Mouse (Mus musculus) limb, embryonic 15.5 days (tissue): ENCODE results near the gene Bag5. TPM values are rescaled to one million over a fixed set of nuclear protein-coding genes. Genes with fewer than 3 reads are reported as not detected.
"Not testable (repeated sequence)": the region's sequence is repeated elsewhere in the genome, so short reads cannot be mapped to it uniquely, and the experiment has no call there.

Experiments
- ATAC-seq: fragments of 200-750 bp; cut with Nextera tagmentation; 2 replicates; pipeline ENCODE4 v1.8.0; 2017; ENCODE audit warnings: low read depth, moderate TSS enrichment; ENCODE audit not compliant: insufficient number of reproducible peaks, low FRiP score, low TSS enrichment
- H3K27ac ChIP-seq: fragments of 300-500 bp; sonication (generic); 2 replicates; pipeline ENCODE4 v1.5.1; 2015; ENCODE audit warnings: moderate library complexity, mild to moderate bottlenecking, inconsistent platforms
- H3K27me3 ChIP-seq: fragments of 300-500 bp; sonication (generic); 2 replicates; pipeline ENCODE4 v1.6.1; 2015; ENCODE audit warnings: inconsistent platforms
- H3K36me3 ChIP-seq: fragments of 300-500 bp; sonication (generic); 2 replicates; pipeline ENCODE4 v1.6.1; 2015; ENCODE audit warnings: inconsistent platforms
- H3K4me1 ChIP-seq: fragments of 300-500 bp; sonication (generic); 2 replicates; pipeline ENCODE4 v1.6.1; 2015; ENCODE audit warnings: inconsistent platforms
- H3K4me2 ChIP-seq: fragments of 300-500 bp; sonication (generic); 2 replicates; pipeline ENCODE4 v1.6.1; 2015; ENCODE audit warnings: mild to moderate bottlenecking, inconsistent platforms
- H3K4me3 ChIP-seq: fragments of 300-500 bp; sonication (generic); 2 replicates; pipeline ENCODE4 v1.5.1; 2015; ENCODE audit warnings: mild to moderate bottlenecking, inconsistent platforms
- H3K9ac ChIP-seq: fragments of 300-500 bp; sonication (generic); 2 replicates; pipeline ENCODE4 v1.6.1; 2015; ENCODE audit warnings: inconsistent platforms
- H3K9me3 ChIP-seq: fragments of 300-500 bp; sonication (generic); 2 replicates; pipeline ENCODE4 v1.6.1; 2016; ENCODE audit warnings: inconsistent platforms
- WGBS: fragments of 180-500 bp; shearing (Covaris S2); methylation state at CpG from one replicate; pipeline ENCODE4 v1.1.7; 2015; 5-methylcytosine and 5-hydroxymethylcytosine counted together
- polyA plus RNA-seq: library from polyadenylated mRNA; unstranded; fragments of >200 nt; fragmentation: Nextera tagmentation; extraction: Ambion mirVana; gene quantifications from 2 replicates; pipeline ENCODE4 v1.2.1, GENCODE M21; 2015

Gene Bag5
- polyA plus RNA-seq, 1 experiment from 2014 or later, result 69.4 TPM

DNA sequence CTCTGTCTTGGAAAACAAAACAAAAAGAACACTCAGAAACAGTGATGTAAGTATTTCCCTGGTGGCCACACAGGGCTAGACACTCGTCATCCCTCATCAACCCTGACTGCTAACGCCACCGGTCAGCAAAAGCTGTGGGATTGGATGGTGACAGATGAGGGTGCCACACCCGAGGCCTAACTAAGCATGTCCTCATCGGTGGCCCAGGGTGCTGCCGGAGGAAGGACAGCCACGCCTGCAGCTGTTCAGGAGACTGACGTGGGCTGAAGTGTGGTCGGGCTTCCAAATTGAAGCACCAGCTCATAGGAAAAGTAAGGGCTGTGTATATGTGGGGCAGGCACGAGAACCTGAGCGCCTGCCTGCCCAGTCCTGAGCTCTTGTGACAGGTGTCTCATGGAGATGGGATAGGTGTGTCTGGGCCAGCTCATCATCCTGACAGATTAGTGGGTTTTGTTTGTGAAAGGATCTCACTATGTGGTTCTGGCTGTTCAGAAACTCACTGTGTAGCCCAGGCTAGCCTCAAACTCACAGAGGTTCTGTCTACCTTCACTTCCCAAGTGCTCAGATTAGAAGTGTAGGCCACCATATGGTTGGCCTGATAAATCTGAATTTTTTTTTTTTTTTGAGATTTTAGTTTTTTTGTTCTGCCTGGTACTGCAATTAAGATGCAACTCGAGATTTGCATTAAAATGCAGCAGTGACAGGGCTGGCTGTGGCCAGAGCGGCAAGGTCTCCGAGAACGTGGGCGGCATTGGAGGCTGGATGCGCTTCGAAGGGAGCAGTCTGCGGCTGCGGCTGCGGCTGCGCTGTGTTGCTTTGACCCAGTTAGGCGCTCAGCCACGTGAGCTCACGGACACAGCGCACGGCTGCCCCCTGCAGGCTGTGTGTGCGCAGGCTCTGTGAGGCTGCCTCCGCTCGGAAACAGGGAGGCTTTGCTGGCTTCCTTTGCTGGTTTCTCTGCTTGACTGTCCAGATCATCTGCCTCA, 19.1 kb upstream of the Bag5 start:
- Histone ChIP-seq H3K9me3 (no peaks in the 10 kb centered on the region), H3K4me3 (0 out of 2 replicates have a peak overlapping the region, but pooled peaks have one; percentile 4), H3K36me3 (peaks cover 31% of the 10 kb centered on the region), H3K27ac (0 out of 2 replicates have a peak overlapping the region, but pooled peaks have one; percentile 27), H3K27me3 (no peaks in the 10 kb centered on the region), H3K4me2 (peak overlapping the region; percentile 46), H3K9ac (no peak overlapping the region), H3K4me1 (peaks cover 13% of the 10 kb centered on the region)
- ATAC-seq, result peak; percentile 88
- WGBS, result 30% methylated on average over 30 of the region's 30 CpGs

DNA sequence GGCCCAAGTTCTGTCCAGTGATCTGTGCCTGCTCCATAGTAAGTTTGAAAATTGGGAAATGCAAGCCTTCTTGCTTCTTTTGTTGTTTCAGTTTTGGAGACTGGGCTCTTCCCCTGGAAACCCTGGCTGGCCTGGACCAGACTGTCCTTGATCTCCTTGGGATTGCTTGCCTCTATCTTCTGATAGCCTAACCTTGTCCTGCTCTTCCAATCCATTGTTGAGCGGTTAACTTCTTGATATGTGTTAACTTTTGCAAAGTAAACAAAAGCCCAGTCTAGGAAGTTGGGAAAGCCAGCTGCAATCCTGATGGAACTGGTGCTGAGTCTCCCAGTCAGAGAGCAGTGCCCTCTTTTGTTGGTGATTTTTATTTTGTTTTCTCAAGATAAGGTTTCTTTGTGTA, 14.9 kb upstream of the Bag5 start:
- Histone ChIP-seq H3K4me1 (peaks cover 16% of the 10 kb centered on the region), H3K27ac (no peak overlapping the region), H3K36me3 (peaks cover 58% of the 10 kb centered on the region), H3K27me3 (no peaks in the 10 kb centered on the region), H3K9ac (no peak overlapping the region), H3K9me3 (no peaks in the 10 kb centered on the region), H3K4me2 (no peak overlapping the region), H3K4me3 (no peak overlapping the region)
- ATAC-seq, result no peak
- WGBS, result 91% methylated on average over 1 of the region's 1 CpGs

GRCm38 (mm10) chr12:111726122-111726463, 13.0 kb upstream of the Bag5 start:
- H3K4me1 ChIP-seq, result peaks cover 3% of the 10 kb centered on the region; the same call in 1 of the 2 replicates
- no peaks in the 10 kb centered on the region for H3K9me3 ChIP-seq
- H3K27me3 ChIP-seq, result no peaks in the 10 kb centered on the region
- H3K4me3 ChIP-seq, result no peak overlapping the region
- ATAC-seq, result no peak
- no peak overlapping the region for H3K9ac ChIP-seq
- peaks cover 52% of the 10 kb centered on the region for H3K36me3 ChIP-seq
- 0 out of 2 replicates have a peak overlapping the region, but pooled peaks have one; percentile 60 for H3K27ac ChIP-seq
- no peak overlapping the region for H3K4me2 ChIP-seq
- 68% methylated on average over 4 of the region's 4 CpGs for WGBS

DNA sequence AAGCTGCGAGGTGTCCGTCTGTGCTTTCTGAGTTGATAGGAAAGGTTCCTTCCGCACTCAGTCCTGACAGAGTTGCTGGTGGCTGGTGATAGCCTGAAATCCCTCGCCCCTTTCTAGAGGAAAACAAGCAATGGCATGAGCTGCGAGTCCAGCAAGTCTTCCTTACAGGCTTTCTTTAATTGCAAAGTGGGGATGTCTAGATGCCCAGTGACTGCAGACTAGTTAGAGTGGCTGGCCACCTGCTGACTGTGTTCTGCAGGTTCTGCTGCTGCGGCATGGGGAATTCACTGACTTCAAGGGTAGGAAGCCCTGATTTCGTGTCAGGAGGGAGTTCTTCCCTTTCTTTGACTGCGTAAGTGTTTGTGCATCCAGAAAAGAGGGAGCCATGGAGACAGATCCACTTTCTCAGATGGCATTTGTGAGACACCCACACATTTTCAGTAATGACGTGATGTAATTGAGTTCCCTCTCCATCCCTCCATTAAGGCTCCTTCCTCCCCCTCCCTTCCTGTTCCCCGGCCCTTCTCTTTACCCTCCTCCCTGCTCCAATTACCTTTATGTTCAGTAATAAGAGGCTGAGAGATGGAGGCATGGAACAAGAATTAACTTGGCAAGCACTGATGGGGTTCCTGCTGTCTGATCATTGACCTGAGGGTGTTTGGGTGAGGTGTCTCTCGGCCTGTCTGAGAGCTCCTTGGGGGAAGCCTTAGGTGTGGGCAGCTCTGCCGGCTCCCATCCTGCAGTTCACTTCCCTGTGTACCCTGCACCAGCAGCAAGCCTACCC, 12.5 kb upstream of the Bag5 start:
- H3K27ac ChIP-seq, result peak overlapping the region; percentile 60
- no peak overlapping the region for H3K9ac ChIP-seq
- H3K4me3 ChIP-seq, result no peak overlapping the region
- no peak overlapping the region for H3K4me2 ChIP-seq
- ATAC-seq, result no peak
- peaks cover 52% of the 10 kb centered on the region for H3K36me3 ChIP-seq
- H3K27me3 ChIP-seq, result no peaks in the 10 kb centered on the region
- peaks cover 3% of the 10 kb centered on the region; the same call in 1 of the 2 replicates for H3K4me1 ChIP-seq
- H3K9me3 ChIP-seq, result no peaks in the 10 kb centered on the region
- WGBS, result 63% methylated on average over 12 of the region's 12 CpGs

DNA sequence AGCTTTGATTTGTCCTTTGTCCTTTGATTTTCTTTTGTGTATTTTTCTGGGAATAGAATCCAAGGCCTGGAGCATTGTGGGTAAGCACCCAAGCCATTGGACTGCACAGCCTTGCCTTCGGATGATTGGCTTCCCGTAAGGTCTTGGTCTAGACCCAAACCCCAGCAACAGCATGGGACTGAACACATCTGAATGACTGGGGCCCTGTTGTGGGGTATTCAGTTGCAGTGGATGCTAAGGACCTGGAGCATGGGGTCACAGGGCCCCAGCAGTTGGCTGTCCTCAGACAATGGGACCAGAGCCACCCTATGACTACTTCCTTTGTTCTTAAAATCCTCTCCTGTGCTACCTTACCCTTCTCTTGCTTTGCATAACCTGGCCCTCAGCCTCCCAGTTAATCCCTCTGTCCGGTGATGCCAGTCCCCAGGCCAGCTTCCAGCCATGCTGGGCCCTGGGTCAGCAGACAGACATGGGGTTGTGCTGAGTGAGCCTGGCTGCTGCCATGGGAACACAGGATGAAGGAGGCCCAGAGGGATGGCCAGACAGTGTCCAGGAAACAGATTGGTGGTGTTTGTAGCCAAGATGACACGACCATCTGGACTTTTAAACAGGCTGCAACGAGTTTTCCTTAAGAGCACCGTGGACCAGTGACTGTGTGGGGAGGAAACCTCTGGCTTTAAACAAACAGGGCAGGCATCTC, 11.7 kb upstream of the Bag5 start:
- H3K9ac ChIP-seq, result no peak overlapping the region
- no peak overlapping the region for H3K4me3 ChIP-seq
- no peak overlapping the region for H3K4me2 ChIP-seq
- H3K27ac ChIP-seq, result peak overlapping the region; percentile 60
- 69% methylated on average over 6 of the region's 6 CpGs for WGBS
- H3K9me3 ChIP-seq, result no peaks in the 10 kb centered on the region
- H3K4me1 ChIP-seq, result peaks cover 3% of the 10 kb centered on the region; the same call in 1 of the 2 replicates
- peaks cover 55% of the 10 kb centered on the region for H3K36me3 ChIP-seq
- H3K27me3 ChIP-seq, result no peaks in the 10 kb centered on the region
- peak; percentile 53; the same call in 1 of the 2 replicates for ATAC-seq

DNA sequence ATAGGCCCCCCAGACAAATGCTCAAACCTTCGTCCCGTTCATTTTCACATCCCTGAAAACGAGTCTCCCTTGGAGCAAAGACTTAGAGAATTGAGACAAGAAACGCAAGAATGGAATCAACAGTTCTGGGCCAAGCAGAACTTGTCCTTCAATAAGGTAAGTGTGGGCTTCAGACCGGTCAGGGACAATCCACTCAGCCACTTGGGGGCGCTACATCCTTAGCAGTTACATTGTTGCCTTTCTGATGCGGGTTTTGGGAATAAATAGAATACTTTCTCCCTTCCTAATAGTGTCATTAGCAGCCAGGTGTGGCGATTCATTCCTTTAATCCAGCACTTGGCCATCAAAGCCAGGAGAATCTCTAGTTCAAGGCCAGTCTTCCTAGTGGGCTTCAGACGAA, 9.6 kb upstream of the Bag5 start:
- Histone ChIP-seq H3K9ac (no peak overlapping the region), H3K4me1 (peaks cover 11% of the 10 kb centered on the region; the same call in 1 of the 2 replicates), H3K27me3 (no peaks in the 10 kb centered on the region), H3K4me2 (no peak overlapping the region), H3K9me3 (no peaks in the 10 kb centered on the region), H3K4me3 (no peak overlapping the region), H3K36me3 (peaks cover 40% of the 10 kb centered on the region), H3K27ac (no peak overlapping the region)
- ATAC-seq, result no peak
- 75% methylated on average over 9 of the region's 9 CpGs for WGBS

GRCm38 (mm10) chr12:111720222-111720621, 7.2 kb upstream of the Bag5 start:
- no peak for ATAC-seq
- WGBS, result 89% methylated on average over 4 of the region's 4 CpGs

GRCm38 (mm10) chr12:111718656-111719055, 5.6 kb upstream of the Bag5 start:
- no peak overlapping the region for H3K4me2 ChIP-seq
- H3K4me1 ChIP-seq, result peaks cover 18% of the 10 kb centered on the region; the same call in 1 of the 2 replicates
- H3K27me3 ChIP-seq, result no peaks in the 10 kb centered on the region
- ATAC-seq, result no peak
- WGBS, result 50% methylated on average over 8 of the region's 8 CpGs
- no peak overlapping the region for H3K4me3 ChIP-seq
- H3K36me3 ChIP-seq, result peaks cover 16% of the 10 kb centered on the region
- no peak overlapping the region for H3K9ac ChIP-seq
- no peaks in the 10 kb centered on the region for H3K9me3 ChIP-seq
- peak overlapping the region; percentile 39; the same call in 1 of the 2 replicates for H3K27ac ChIP-seq

More at GRCm38 (mm10) chr12:111720222-111720621, 7.2 kb upstream of the Bag5 start:
- Histone ChIP-seq H3K27ac (no peak overlapping the region), H3K9ac (no peak overlapping the region), H3K9me3 (no peaks in the 10 kb centered on the region), H3K36me3 (peaks cover 31% of the 10 kb centered on the region), H3K4me1 (peaks cover 11% of the 10 kb centered on the region; the same call in 1 of the 2 replicates), H3K27me3 (no peaks in the 10 kb centered on the region), H3K4me3 (no peak overlapping the region), H3K4me2 (no peak overlapping the region)

DNA sequence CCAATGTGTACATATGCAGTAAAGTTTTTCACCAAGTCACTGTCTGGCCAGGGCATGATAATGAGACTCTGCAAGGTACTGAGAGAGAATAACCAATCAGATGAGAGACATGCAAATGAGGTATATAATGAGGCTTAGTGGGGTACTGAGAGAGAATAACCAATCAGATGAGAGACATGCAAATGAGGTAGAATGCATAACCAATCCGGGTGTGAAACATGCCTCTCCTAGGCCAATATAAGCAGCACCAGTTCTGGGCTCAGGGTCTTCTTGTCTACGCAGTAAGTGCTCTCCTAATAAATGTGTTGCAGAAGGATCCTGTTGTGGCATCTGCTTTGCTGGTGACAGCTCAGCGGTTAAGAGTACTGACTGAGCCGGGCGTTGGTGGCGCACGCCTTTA, 3.4 kb upstream of the Bag5 start:
- no peak for ATAC-seq
- Histone ChIP-seq H3K9me3 (no peaks in the 10 kb centered on the region), H3K4me2 (no peak overlapping the region), H3K27me3 (no peaks in the 10 kb centered on the region), H3K4me1 (peaks cover 24% of the 10 kb centered on the region), H3K4me3 (no peak overlapping the region), H3K9ac (no peak overlapping the region), H3K27ac (no peak overlapping the region), H3K36me3 (peaks cover 10% of the 10 kb centered on the region)
- WGBS, result 97% methylated on average over 7 of the region's 7 CpGs

GRCm38 (mm10) chr12:111713880-111714279, 823 bp upstream of the Bag5 start:
- H3K9ac ChIP-seq, ATAC-seq, H3K27me3 ChIP-seq, H3K9me3 ChIP-seq, H3K27ac ChIP-seq: not testable (repeated sequence)
- 77% methylated on average over 6 of the region's 6 CpGs for WGBS
- peak overlapping the region; percentile 100 for H3K4me3 ChIP-seq
- H3K4me1 ChIP-seq, result peaks cover 29% of the 10 kb centered on the region
- H3K4me2 ChIP-seq, result peak overlapping the region; percentile 47
- peaks cover 31% of the 10 kb centered on the region for H3K36me3 ChIP-seq

GRCm38 (mm10) chr12:111712476-111712875, 581 bp downstream of the Bag5 start:
- H3K4me1 ChIP-seq, result peaks cover 22% of the 10 kb centered on the region
- peak overlapping the region; percentile 100 for H3K9ac ChIP-seq
- no peaks in the 10 kb centered on the region for H3K27me3 ChIP-seq
- no peak for ATAC-seq
- peak overlapping the region; percentile 63 for H3K4me2 ChIP-seq
- peaks cover 42% of the 10 kb centered on the region for H3K36me3 ChIP-seq
- H3K9me3 ChIP-seq, result no peaks in the 10 kb centered on the region
- H3K4me3 ChIP-seq, result peak overlapping the region; percentile 100
- H3K27ac ChIP-seq, result peak overlapping the region; percentile 90
- WGBS, result under 1% methylated on average over 33 of the region's 33 CpGs
